Mouse (Mus musculus) heart, embryonic 11.5 days (tissue): ENCODE results near the gene Stpg3. TPM values are rescaled to one million over a fixed set of nuclear protein-coding genes. Genes with fewer than 3 reads are reported as not detected.

Experiments
- ATAC-seq: fragments of 200-750 bp; cut with Nextera tagmentation; replicated peaks from 2 replicates; pipeline ENCODE4 v1.8.0; 2017; ENCODE audit warnings: moderate library complexity; ENCODE audit not compliant: insufficient number of reproducible peaks, low FRiP score, low TSS enrichment
- H3K27ac ChIP-seq: fragments of 300-500 bp; sonication (generic); 2 replicates; pipeline ENCODE4 v1.5.1; 2014; ENCODE audit warnings: mild to moderate bottlenecking, low read depth, low read length
- H3K27me3 ChIP-seq: fragments of 300-500 bp; sonication (generic); 2 replicates; pipeline ENCODE4 v1.6.1; 2014; ENCODE audit warnings: mild to moderate bottlenecking, low read length, mixed read lengths; ENCODE audit not compliant: control insufficient read depth, insufficient read depth
- H3K36me3 ChIP-seq: fragments of 300-500 bp; sonication (generic); 2 replicates; pipeline ENCODE4 v1.6.1; 2014; ENCODE audit warnings: mild to moderate bottlenecking, low read length, moderate library complexity, mixed read lengths; ENCODE audit not compliant: control insufficient read depth, insufficient read depth
- H3K4me1 ChIP-seq: fragments of 300-500 bp; sonication (generic); 2 replicates; pipeline ENCODE4 v1.6.1; 2014; ENCODE audit warnings: low read length; ENCODE audit not compliant: control insufficient read depth, insufficient read depth
- H3K4me2 ChIP-seq: fragments of 300-500 bp; sonication (generic); 2 replicates; pipeline ENCODE4 v1.6.1; 2014; ENCODE audit warnings: mild to moderate bottlenecking, moderate library complexity
- H3K4me3 ChIP-seq: fragments of 300-500 bp; sonication (generic); 2 replicates; pipeline ENCODE4 v1.5.1; 2014; ENCODE audit warnings: low read depth, low read length
- H3K9ac ChIP-seq: fragments of 300-500 bp; sonication (generic); 2 replicates; pipeline ENCODE4 v1.6.1; 2014; ENCODE audit warnings: mild to moderate bottlenecking, low read depth, low read length, moderate library complexity
- H3K9me3 ChIP-seq: fragments of 300-500 bp; sonication (generic); replicated peaks from 2 replicates; pipeline ENCODE4 v1.6.1; 2016; ENCODE audit warnings: low read length; ENCODE audit not compliant: control insufficient read depth
- WGBS: fragments of 180-500 bp; shearing (Covaris S2); extraction: QIAGEN DNeasy Blood & Tissue Kit; methylation state at CpG from one replicate; pipeline ENCODE4 v1.1.7; 2014; ENCODE audit not compliant: insufficient replicate concordance; 5-methylcytosine and 5-hydroxymethylcytosine counted together
- polyA plus RNA-seq: library from polyadenylated mRNA; unstranded; fragments of >200 nt; fragmentation: Nextera tagmentation; extraction: Ambion mirVana; gene quantifications from 2 replicates; pipeline ENCODE4 v1.2.1, GENCODE M21; 2014

The Stpg3 gene
- polyA plus RNA-seq, 1 experiment from 2014 or later, result not detected

- peak overlapping the region; percentile 56; the same call in 1 of the 2 replicates for H3K9ac ChIP-seq
- H3K27me3 ChIP-seq, result peaks cover 31% of the 10 kb centered on the region
- 50% methylated on average over 8 of the region's 8 CpGs for WGBS
Measured at GRCm38 (mm10) chr2:25240310-25240709, 25.9 kb upstream of the Stpg3 start.

GRCm38 (mm10) chr2:25239766-25240165 lies 25.3 kb upstream of the Stpg3 start:
- no peak overlapping the region for H3K27ac ChIP-seq
- WGBS, result 93% methylated on average over 3 of the region's 3 CpGs
- no peak overlapping the region for H3K9ac ChIP-seq
- H3K9me3 ChIP-seq, result no peaks in the 10 kb centered on the region
- no peak for ATAC-seq
- no peak overlapping the region for H3K4me2 ChIP-seq
- H3K36me3 ChIP-seq, result no peaks in the 10 kb centered on the region
- peaks cover 20% of the 10 kb centered on the region for H3K4me1 ChIP-seq
- peaks cover 36% of the 10 kb centered on the region for H3K27me3 ChIP-seq
- no peak overlapping the region for H3K4me3 ChIP-seq

More at GRCm38 (mm10) chr2:25240310-25240709, 25.9 kb upstream of the Stpg3 start:
- H3K4me2 ChIP-seq, result peak overlapping the region; percentile 98
- peaks cover 20% of the 10 kb centered on the region for H3K4me1 ChIP-seq
- ATAC-seq, result no peak
- H3K36me3 ChIP-seq, result no peaks in the 10 kb centered on the region
- H3K4me3 ChIP-seq, result peak overlapping the region; percentile 38
- no peaks in the 10 kb centered on the region for H3K9me3 ChIP-seq
- no peak overlapping the region for H3K27ac ChIP-seq

DNA sequence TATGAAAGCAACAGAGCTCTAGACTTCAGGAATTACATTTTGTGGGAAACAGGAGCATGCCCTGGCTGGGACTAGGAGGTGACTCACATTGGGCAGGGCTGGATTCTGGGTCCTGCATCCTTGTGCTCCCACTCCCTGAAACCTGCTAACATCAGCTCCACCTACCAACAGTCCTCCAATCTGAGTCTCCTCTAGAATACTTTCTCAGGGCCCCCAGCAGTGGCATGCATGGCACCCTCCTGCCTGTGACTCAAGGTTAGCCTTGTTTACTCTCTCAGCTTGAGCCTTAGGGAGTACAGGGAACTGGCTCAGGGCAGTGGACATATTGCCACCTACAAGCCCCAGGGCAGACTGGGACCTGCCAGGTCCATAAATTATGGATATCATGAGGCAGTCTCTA lies 23.7 kb upstream of the Stpg3 start:
- no peak overlapping the region for H3K9ac ChIP-seq
- H3K9me3 ChIP-seq, result no peaks in the 10 kb centered on the region
- no peaks in the 10 kb centered on the region for H3K36me3 ChIP-seq
- ATAC-seq, result no peak
- peaks cover 20% of the 10 kb centered on the region for H3K4me1 ChIP-seq
- H3K4me3 ChIP-seq, result no peak overlapping the region
- no peak overlapping the region for H3K27ac ChIP-seq
- no peak overlapping the region for H3K4me2 ChIP-seq
- peaks cover 28% of the 10 kb centered on the region for H3K27me3 ChIP-seq

GRCm38 (mm10) chr2:25237522-25237921 lies 23.1 kb upstream of the Stpg3 start:
- no peak overlapping the region for H3K9ac ChIP-seq
- no peak overlapping the region for H3K27ac ChIP-seq
- no peaks in the 10 kb centered on the region for H3K9me3 ChIP-seq
- no peak overlapping the region for H3K4me3 ChIP-seq
- no peak overlapping the region for H3K4me2 ChIP-seq
- WGBS, result 61% methylated on average over 4 of the region's 4 CpGs
- peaks cover 17% of the 10 kb centered on the region for H3K4me1 ChIP-seq
- no peaks in the 10 kb centered on the region for H3K36me3 ChIP-seq
- peaks cover 26% of the 10 kb centered on the region for H3K27me3 ChIP-seq
- ATAC-seq, result no peak

GRCm38 (mm10) chr2:25236614-25237013 lies 22.2 kb upstream of the Stpg3 start, which contains the start of gene Rnf224:
Gene Rnf224 (minus strand): TSS chr2:25236787.
- no peak within 1 kb of the TSS for H3K27ac ChIP-seq

DNA sequence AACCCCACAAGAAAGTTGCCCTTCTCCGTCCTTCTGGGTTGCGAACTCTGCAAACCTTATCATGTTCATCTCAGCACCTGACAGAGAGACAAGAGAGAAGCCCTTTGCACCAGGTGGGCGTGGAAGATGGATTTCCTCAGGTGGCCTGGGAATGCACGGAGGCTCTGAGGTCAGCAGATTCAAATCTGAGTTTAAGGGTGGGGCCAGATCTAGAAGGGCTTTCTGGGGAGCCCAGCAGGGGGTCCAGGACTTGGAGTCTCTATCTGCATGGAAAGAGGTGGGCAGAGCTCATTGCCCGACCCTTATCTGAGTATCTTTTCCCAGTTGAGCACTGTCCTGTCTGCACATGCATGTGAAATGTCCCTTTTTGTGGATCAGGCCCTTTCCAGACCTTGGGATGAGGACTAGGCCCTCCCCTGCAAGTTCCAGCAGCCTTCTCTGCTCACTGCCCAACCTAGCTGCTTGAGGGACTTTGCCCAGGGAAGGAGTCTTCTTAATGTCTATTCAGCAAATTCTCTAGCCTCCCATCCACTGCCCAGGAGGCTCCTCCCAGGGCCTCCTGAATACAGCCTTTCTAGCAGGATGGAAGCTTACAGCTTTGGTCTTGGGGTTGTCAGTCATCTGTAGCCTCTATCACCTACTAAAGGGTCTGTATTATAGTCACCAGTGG lies 20.2 kb upstream of the Stpg3 start:
- no peak for ATAC-seq
- H3K36me3 ChIP-seq, result no peaks in the 10 kb centered on the region
- H3K4me3 ChIP-seq, result no peak overlapping the region
- WGBS, result 57% methylated on average over 5 of the region's 5 CpGs
- H3K9me3 ChIP-seq, result no peaks in the 10 kb centered on the region
- no peak overlapping the region for H3K9ac ChIP-seq
- peaks cover 25% of the 10 kb centered on the region for H3K27me3 ChIP-seq
- no peaks in the 10 kb centered on the region for H3K4me1 ChIP-seq
- no peak overlapping the region for H3K27ac ChIP-seq
- no peak overlapping the region for H3K4me2 ChIP-seq

More at GRCm38 (mm10) chr2:25236614-25237013, 22.2 kb upstream of the Stpg3 start, which contains the start of gene Rnf224:
- Histone ChIP-seq H3K9ac (no peak within 1 kb of the TSS), H3K27me3 (peaks cover 22% of the 10 kb centered on the region), H3K36me3 (no peaks in the 10 kb centered on the region), H3K4me1 (peaks cover 13% of the 10 kb centered on the region), H3K9me3 (no peaks in the 10 kb centered on the region), H3K4me3 (no peak within 1 kb of the TSS), H3K4me2 (no peak within 1 kb of the TSS; the same call in 1 of the 2 replicates)
- no peak for ATAC-seq
- 20% methylated on average over 8 of the region's 8 CpGs for WGBS

DNA sequence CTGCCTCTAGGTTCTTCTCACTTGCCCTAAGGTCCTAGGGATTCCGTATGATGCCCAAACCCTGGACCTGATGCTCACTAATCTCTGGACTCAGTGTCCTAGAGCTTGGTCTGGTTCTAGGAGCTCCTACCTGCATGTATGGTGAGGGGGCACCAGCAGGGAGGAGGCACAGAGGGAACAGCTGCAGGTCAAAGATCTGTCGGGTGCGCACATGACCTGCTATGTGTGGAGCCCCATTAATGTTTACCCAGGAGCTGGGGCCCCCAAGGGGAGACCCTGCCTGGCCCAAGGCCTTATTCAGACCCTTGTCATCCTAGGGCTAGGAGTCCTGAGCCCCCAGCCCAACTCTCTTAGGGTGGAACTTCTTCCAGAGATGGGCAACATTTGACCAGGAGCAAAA lies 19.6 kb upstream of the Stpg3 start, which contains the start of gene Slc34a3:
TSS of gene Slc34a3 (minus strand) at position 315 of the 400 bp plus-strand sequence.
- H3K9me3 ChIP-seq, result no peaks in the 10 kb centered on the region
- WGBS, result 94% methylated on average over 3 of the region's 3 CpGs
- peaks cover under 1% of the 10 kb centered on the region; the same call in 1 of the 2 replicates for H3K4me1 ChIP-seq
- no peak within 1 kb of the TSS for H3K27ac ChIP-seq
- H3K36me3 ChIP-seq, result no peaks in the 10 kb centered on the region
- H3K4me3 ChIP-seq, result no peak within 1 kb of the TSS
- no peak within 1 kb of the TSS for H3K9ac ChIP-seq
- H3K4me2 ChIP-seq, result no peak within 1 kb of the TSS
- H3K27me3 ChIP-seq, result peaks cover 31% of the 10 kb centered on the region
- ATAC-seq, result no peak

GRCm38 (mm10) chr2:25233421-25233820 lies 19.0 kb upstream of the Stpg3 start:
- 77% methylated on average over 4 of the region's 4 CpGs for WGBS
- H3K9ac ChIP-seq, result no peak overlapping the region

DNA sequence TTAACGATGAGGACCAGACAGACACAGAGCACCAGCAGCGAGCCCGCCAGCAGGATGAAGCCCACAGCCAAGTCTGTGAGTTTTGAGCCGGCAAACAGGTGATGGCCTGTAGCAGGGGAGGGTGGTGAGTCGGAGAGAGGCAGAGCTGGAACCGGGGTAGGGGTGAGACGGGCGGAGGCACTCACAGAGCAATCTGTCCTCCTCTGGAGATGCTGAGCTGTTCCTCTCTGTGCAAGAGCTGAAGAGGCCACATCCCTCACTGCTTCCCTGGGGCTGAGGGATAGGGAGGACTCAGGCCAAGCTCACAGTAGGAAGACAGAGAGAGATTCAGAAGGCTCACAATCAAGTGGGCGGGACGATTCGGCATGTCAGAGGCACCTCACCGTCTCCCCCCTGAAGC lies 16.6 kb upstream of the Stpg3 start:
- H3K9me3 ChIP-seq, result no peaks in the 10 kb centered on the region
- H3K9ac ChIP-seq, result no peak overlapping the region
- 54% methylated on average over 12 of the region's 12 CpGs for WGBS
- H3K27ac ChIP-seq, result no peak overlapping the region
- no peaks in the 10 kb centered on the region for H3K36me3 ChIP-seq
- peaks cover 31% of the 10 kb centered on the region for H3K27me3 ChIP-seq
- H3K4me2 ChIP-seq, result no peak overlapping the region
- H3K4me1 ChIP-seq, result peaks cover 4% of the 10 kb centered on the region; the same call in 1 of the 2 replicates
- H3K4me3 ChIP-seq, result no peak overlapping the region
- no peak for ATAC-seq

More at GRCm38 (mm10) chr2:25233421-25233820, 19.0 kb upstream of the Stpg3 start:
- Histone ChIP-seq H3K27ac (no peak overlapping the region), H3K36me3 (no peaks in the 10 kb centered on the region), H3K4me3 (no peak overlapping the region), H3K27me3 (peaks cover 31% of the 10 kb centered on the region), H3K9me3 (no peaks in the 10 kb centered on the region), H3K4me1 (peaks cover 4% of the 10 kb centered on the region; the same call in 1 of the 2 replicates), H3K4me2 (no peak overlapping the region)
- no peak for ATAC-seq
